Mouse (Mus musculus): ENCODE results near the gene Fam217a.

DNA sequence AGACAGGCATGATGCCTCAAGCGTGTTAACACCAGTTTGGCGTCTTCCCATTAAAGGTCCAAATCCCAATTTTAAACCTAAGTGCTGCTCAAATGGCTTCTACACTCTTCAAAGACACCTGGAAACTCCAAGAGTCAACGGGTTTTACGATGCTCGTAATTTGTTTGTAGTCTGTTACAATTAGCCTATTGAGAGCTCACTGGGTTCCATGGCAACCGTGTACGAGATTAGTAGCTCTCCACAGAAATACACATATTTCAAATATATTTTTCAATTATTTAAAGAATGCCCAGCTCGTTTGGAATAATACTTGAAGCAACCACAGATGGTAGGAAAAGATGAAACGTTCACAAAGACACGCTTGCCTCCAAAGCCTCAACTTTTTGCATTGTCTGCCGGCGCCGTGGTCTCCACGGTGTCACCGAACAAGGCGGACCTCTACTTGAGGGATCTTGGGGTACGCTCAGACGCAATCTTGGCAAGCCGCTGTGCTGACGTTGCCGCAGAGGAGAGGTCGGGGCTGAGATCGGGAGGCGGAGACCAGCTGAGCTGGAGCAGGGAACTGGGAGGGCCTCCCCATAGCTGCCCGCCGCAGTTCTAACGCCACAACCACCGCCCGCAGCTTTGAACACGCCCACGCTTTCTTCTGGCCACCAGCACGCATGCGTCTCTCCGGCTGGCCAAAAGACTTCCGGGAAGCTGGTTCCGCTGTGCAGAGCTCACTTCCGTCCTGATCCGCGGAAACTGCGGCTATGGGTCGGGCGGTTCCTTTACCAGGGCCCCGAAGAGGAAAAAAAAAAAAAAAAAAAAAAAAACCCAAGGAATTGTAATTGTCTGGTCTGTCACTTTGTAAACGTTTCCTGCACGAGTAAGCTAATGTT lies 50.1 kb downstream of the Fam217a start:
- TF ChIP-seq POLR2A (IDR thresholded peaks at IDR 0.05; ENCODE audit: control insufficient read depth in 1 of 2, insufficient read depth in 1 of 2, low read depth in 1 of 2, low read length in 2 of 2, poor library complexity in 1 of 2): peak; percentile 61 to 73; a peak in 3 of 4 replicates
- no peak for TF ChIP-seq CHD2 (IDR thresholded peaks at IDR 0.05; ENCODE audit: low read length)
- TF ChIP-seq EP300 (IDR thresholded peaks at IDR 0.05; ENCODE audit: low read depth in 1 of 2, low read length in 2 of 2): 0 out of 4 replicates have a peak, but pooled peaks have one; percentile 21 to 22
- TF ChIP-seq UBTF (IDR thresholded peaks at IDR 0.05; ENCODE audit: borderline replicate concordance, insufficient read depth, low read depth, low read length): no peak
- TF ChIP-seq ETS1 (IDR thresholded peaks at IDR 0.05; ENCODE audit: low read depth, low read length): peak; percentile 67
- TF ChIP-seq ELF1 (IDR thresholded peaks at IDR 0.05; ENCODE audit: low read depth, low read length): peak; percentile 95
- no peak for TF ChIP-seq CTCF (IDR thresholded peaks at IDR 0.05 in 2 of 3, conservative IDR thresholded peaks at IDR 0.05 in 1 of 3; ENCODE audit: control insufficient read depth in 1 of 3, insufficient read depth in 1 of 3, low read depth in 2 of 3, low read length in 3 of 3, poor library complexity in 1 of 3, severe bottlenecking in 1 of 3)
